Mouse (Mus musculus): ENCODE measurements at regions not wholly inside any gene's neighbourhood (a gene's known extent, or its start where the extent isn't known, plus 50 kb on each side); places are given as distances from the start of the nearest gene placed in this dataset.

DNA sequence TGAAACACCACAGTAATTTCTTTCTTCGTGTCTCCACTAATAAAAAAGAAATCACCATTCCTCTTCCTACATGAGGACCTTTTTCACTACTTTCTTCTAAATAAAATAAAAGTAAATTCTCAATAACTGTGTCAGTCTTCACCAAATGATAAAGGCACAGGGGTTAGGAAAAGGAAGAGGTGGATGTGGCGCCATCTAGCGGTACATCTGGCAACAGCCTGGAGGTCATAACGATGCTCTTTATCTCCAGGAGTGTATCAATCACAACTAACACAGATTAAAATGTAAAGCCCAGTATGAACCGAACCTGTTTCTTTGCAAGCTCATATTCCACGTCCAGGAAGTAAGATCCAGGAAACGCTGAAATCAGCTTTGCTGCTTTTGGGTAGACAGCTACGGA lies 793.0 kb downstream of the Gm7489 start:
- DNase-seq (ENCODE audit: low spot score in 2 of 2), result peak; percentile 9 to 19
